Mouse (Mus musculus) heart, embryonic 15.5 days (tissue): Measurements from ENCODE around the gene Immp2l. TPM values are rescaled to one million over a fixed set of nuclear protein-coding genes. Genes with fewer than 3 reads are reported as not detected.

Experiments used
- ATAC-seq: fragments of 200-750 bp; cut with Nextera tagmentation; replicated peaks from 2 replicates; pipeline ENCODE4 v1.8.0; 2017; ENCODE audit warnings: low read depth, moderate TSS enrichment; ENCODE audit not compliant: insufficient number of reproducible peaks, insufficient read depth, low FRiP score
- H3K27ac ChIP-seq: fragments of 300-500 bp; sonication (generic); 2 replicates; pipeline ENCODE4 v1.5.1; 2015; ENCODE audit warnings: mild to moderate bottlenecking, inconsistent platforms
- H3K27me3 ChIP-seq: fragments of 300-500 bp; sonication (generic); 2 replicates; pipeline ENCODE4 v1.6.1; 2015; ENCODE audit warnings: inconsistent platforms
- H3K36me3 ChIP-seq: fragments of 300-500 bp; sonication (generic); 2 replicates; pipeline ENCODE4 v1.6.1; 2015; ENCODE audit warnings: mild to moderate bottlenecking, inconsistent platforms
- H3K4me1 ChIP-seq: fragments of 300-500 bp; sonication (generic); replicated peaks from 2 replicates; pipeline ENCODE4 v1.6.1; 2015; ENCODE audit warnings: inconsistent platforms
- H3K4me2 ChIP-seq: fragments of 300-500 bp; sonication (generic); 2 replicates; pipeline ENCODE4 v1.6.1; 2015; ENCODE audit warnings: inconsistent platforms, mild to moderate bottlenecking, moderate library complexity
- H3K4me3 ChIP-seq: fragments of 300-500 bp; sonication (generic); 2 replicates; pipeline ENCODE4 v1.5.1; 2015; ENCODE audit warnings: mild to moderate bottlenecking, inconsistent platforms
- H3K9ac ChIP-seq: fragments of 300-500 bp; sonication (generic); 2 replicates; pipeline ENCODE4 v1.6.1; 2015; ENCODE audit warnings: mild to moderate bottlenecking, inconsistent platforms
- H3K9me3 ChIP-seq: fragments of 300-500 bp; sonication (generic); replicated peaks from 2 replicates; pipeline ENCODE4 v1.6.1; 2016; ENCODE audit warnings: inconsistent platforms
- WGBS: fragments of 180-500 bp; shearing (Covaris S2); methylation state at CpG from one replicate; pipeline ENCODE4 v1.1.7; 2015; ENCODE audit warnings: mixed read lengths; 5-methylcytosine and 5-hydroxymethylcytosine counted together
- polyA plus RNA-seq: library from polyadenylated mRNA; unstranded; fragments of >200 nt; fragmentation: Nextera tagmentation; extraction: Ambion mirVana; gene quantifications from 2 replicates; pipeline ENCODE4 v1.2.1, GENCODE M21; 2015

Immp2l gene
- polyA plus RNA-seq, 1 experiment from 2014 or later: 8.3 TPM

GRCm38 (mm10) chr12:41052897-41053296 is 29.0 kb downstream of the Immp2l start:
- Histone ChIP-seq H3K27me3 (no peaks in the 10 kb centered on the region), H3K9ac (no peak overlapping the region), H3K4me3 (no peak overlapping the region), H3K4me1 (no peaks in the 10 kb centered on the region), H3K36me3 (no peaks in the 10 kb centered on the region), H3K9me3 (no peaks in the 10 kb centered on the region), H3K27ac (no peak overlapping the region), H3K4me2 (no peak overlapping the region)
- no peak for ATAC-seq
- 78% methylated on average over 3 of the region's 3 CpGs for WGBS

DNA sequence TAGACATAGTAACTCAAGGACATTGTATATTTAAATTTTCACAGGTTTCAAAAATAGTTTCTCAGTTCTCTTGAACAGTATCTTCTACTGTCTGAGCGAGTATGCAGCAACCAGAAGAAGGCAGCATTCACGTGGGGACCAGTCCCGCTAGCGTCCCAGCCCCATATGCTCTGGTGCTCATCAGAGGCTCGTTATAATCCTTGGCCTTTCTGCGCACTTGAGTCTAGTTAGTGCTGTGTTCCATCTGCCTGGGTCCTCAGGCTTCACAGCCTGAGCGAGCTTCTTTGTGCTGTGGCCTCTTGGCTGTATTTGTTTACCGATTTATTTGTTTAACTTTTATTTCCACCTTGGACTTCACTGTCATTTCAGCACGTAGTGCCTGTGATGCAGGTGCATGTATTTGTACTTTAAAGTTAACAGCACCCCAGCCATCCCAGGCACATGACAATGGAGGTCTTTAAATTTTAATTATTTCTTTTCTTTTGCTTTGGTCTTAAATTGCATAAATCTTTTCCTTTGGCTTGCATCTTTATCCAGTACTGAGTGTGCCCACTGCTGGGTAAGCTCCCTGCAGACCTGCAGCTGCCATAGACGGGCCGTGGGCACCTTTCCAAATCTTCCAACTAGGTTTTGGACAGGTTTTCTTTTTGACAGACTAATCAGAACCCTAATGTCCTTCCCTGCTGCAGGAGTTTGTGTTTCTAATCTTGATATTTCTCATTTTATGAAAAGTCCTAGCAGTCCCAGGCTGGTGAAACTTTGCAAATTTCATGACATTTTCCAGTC is 30.3 kb downstream of the Immp2l start:
- Histone ChIP-seq H3K27me3 (no peaks in the 10 kb centered on the region), H3K36me3 (no peaks in the 10 kb centered on the region), H3K4me2 (no peak overlapping the region), H3K4me1 (no peaks in the 10 kb centered on the region), H3K27ac (no peak overlapping the region), H3K9ac (no peak overlapping the region), H3K9me3 (no peaks in the 10 kb centered on the region), H3K4me3 (no peak overlapping the region)
- ATAC-seq: no peak
- 79% methylated on average over 11 of the region's 11 CpGs for WGBS

- no peak for ATAC-seq
- no peaks in the 10 kb centered on the region for H3K9me3 ChIP-seq
- no peak overlapping the region for H3K4me3 ChIP-seq
- no peak overlapping the region for H3K27ac ChIP-seq
- H3K36me3 ChIP-seq: no peaks in the 10 kb centered on the region
- H3K27me3 ChIP-seq: no peaks in the 10 kb centered on the region
- no peaks in the 10 kb centered on the region for H3K4me1 ChIP-seq
- no peak overlapping the region for H3K9ac ChIP-seq
- H3K4me2 ChIP-seq: no peak overlapping the region
Observed at GRCm38 (mm10) chr12:41055941-41056340, 32.1 kb downstream of the Immp2l start.

DNA sequence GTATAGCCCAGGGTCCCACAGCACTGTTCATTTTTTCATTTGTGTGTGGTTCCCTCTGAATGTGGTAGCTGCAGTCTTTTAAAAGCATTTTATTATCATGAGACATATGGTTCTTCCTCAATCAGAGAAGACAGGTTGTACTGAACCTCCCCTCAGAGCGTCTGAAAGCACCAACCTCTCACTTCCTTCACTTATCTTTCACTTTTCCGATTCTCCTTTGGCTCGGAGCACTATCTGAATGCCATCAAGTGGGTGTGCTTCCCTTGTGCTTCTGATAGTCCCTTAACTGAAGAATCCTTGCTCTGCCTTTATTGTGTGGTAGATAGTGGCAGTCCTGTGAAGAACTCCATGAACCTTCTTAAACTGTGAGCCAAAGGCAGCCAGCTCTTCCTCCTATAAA is 39.4 kb downstream of the Immp2l start:
- Histone ChIP-seq H3K4me3 (no peak overlapping the region), H3K9ac (no peak overlapping the region), H3K27me3 (no peaks in the 10 kb centered on the region), H3K36me3 (no peaks in the 10 kb centered on the region), H3K27ac (no peak overlapping the region), H3K9me3 (no peaks in the 10 kb centered on the region), H3K4me2 (no peak overlapping the region), H3K4me1 (no peaks in the 10 kb centered on the region)
- no peak for ATAC-seq
- 52% methylated on average over 3 of the region's 3 CpGs for WGBS

DNA sequence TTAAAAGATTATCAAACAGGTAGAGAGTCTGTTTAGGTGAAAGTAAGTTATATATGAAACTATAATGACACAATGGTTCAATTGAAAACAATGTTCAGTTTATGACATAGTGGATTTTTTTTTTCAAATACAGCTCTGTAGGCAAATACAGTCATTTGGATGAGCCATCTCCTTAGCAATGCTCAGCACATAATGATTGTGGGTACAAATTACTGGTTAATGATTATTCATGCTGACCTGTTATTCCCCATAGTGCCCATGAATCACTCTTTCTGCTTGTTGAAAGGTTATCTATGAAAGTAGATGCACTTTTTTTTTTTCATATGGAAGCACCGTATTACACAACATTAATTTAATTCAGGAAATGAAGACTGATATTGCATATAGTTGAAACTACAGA is 58.0 kb downstream of the Immp2l start:
- Histone ChIP-seq H3K4me3 (no peak overlapping the region), H3K36me3 (no peaks in the 10 kb centered on the region), H3K27ac (no peak overlapping the region), H3K4me2 (no peak overlapping the region), H3K9me3 (no peaks in the 10 kb centered on the region), H3K9ac (no peak overlapping the region), H3K27me3 (no peaks in the 10 kb centered on the region), H3K4me1 (peaks cover 6% of the 10 kb centered on the region; the same call in 1 of the 2 replicates)
- WGBS: 93% methylated on average over 1 of the region's 1 CpGs
- no peak for ATAC-seq

DNA sequence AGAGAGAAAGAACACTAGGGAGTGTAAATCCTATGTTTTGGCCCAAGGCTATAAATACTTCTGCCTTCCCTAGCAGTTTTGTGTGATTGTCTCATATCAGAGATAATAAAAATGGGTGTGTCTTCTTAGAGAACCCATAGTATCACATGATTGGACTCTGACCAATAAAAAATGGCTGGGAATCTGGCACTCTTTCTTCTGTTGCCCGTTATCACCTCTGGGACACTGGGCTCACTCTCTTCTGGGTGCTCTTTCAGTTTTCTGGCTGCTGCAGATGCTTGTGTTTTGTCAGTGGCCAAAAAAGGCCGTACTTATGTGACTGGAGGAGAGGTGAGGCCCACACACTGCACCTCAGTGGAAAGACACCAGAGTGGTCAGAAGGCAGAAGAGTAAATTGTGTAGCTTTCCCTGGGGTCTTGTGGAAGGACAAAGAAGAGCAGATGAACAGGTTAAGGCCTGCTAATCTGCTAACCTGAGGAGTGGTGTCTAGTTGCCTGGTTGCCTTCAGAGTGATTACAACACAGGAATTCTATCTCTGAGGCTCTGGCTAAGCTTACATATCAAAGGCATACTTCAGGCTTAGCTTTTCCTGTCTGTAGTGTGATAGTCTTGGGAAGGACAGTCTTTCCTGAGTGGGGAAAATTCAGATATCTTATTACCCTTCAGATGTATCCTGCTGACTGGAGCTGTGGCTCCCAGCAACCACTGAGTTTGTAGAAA is 60.6 kb downstream of the Immp2l start:
- Histone ChIP-seq H3K27ac (0 out of 2 replicates have a peak overlapping the region, but pooled peaks have one; percentile 0), H3K27me3 (no peaks in the 10 kb centered on the region), H3K4me3 (no peak overlapping the region), H3K4me1 (peaks cover 6% of the 10 kb centered on the region; the same call in 1 of the 2 replicates), H3K36me3 (no peaks in the 10 kb centered on the region), H3K9me3 (no peaks in the 10 kb centered on the region), H3K9ac (no peak overlapping the region), H3K4me2 (no peak overlapping the region)
- ATAC-seq: no peak
- WGBS: 36% methylated on average over 2 of the region's 2 CpGs

GRCm38 (mm10) chr12:41089931-41090366 is 66.1 kb downstream of the Immp2l start:
- Histone ChIP-seq H3K27ac (no peak overlapping the region), H3K27me3 (no peaks in the 10 kb centered on the region), H3K4me3 (no peak overlapping the region), H3K4me2 (no peak overlapping the region), H3K36me3 (no peaks in the 10 kb centered on the region), H3K9me3 (no peaks in the 10 kb centered on the region), H3K4me1 (no peaks in the 10 kb centered on the region; the same call in 1 of the 2 replicates), H3K9ac (no peak overlapping the region)
- ATAC-seq: no peak
- 89% methylated on average over 5 of the region's 5 CpGs for WGBS

DNA sequence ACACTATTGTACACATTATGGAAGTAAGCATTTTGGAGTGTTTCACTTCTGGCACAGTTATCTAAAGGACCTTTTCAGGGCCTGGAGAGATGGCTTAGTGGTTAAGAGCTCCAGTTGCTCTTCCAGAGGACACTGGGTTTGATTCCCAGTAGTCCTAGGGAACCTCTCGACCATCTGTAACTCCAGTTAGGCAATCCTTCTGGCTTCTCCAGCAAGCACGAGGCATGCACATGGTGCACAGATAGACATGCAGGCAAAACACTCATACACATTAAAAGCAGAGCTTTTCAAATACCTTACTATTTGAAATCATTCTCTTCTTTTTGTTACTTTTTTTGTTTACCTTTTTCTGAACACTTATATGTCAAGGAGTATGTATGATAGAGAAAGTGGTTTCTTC is 66.9 kb downstream of the Immp2l start:
- H3K4me3 ChIP-seq: no peak overlapping the region
- H3K36me3 ChIP-seq: no peaks in the 10 kb centered on the region
- H3K27ac ChIP-seq: no peak overlapping the region
- no peaks in the 10 kb centered on the region for H3K9me3 ChIP-seq
- H3K27me3 ChIP-seq: no peaks in the 10 kb centered on the region
- no peaks in the 10 kb centered on the region for H3K4me1 ChIP-seq
- ATAC-seq: no peak
- 67% methylated on average over 2 of the region's 2 CpGs for WGBS
- no peak overlapping the region for H3K9ac ChIP-seq
- no peak overlapping the region for H3K4me2 ChIP-seq

DNA sequence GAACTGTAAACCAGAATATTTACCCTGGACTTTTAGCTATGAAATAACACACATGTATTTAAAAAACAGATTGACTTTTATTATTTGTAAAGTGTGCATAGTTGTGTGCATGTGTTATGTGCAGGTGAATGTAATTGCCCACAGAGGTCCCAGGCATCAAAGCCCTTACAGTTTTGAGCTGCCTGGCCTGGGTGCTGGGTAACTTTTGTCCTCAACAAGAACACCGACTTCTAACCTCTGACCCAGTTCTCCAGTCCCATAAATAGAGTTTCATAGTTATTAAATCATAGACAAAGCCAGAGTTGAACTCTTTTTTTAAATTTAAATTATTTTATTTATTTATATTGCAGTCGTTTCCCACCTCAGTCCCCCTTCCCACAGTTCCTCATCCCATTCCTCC is 67.4 kb downstream of the Immp2l start:
- Histone ChIP-seq H3K9ac (no peak overlapping the region), H3K9me3 (no peaks in the 10 kb centered on the region), H3K27me3 (no peaks in the 10 kb centered on the region), H3K4me2 (no peak overlapping the region), H3K4me1 (no peaks in the 10 kb centered on the region), H3K4me3 (no peak overlapping the region), H3K36me3 (no peaks in the 10 kb centered on the region), H3K27ac (no peak overlapping the region)
- no peak for ATAC-seq
- 83% methylated on average over 2 of the region's 2 CpGs for WGBS

- Histone ChIP-seq H3K4me1 (no peaks in the 10 kb centered on the region), H3K27ac (no peak overlapping the region), H3K4me2 (no peak overlapping the region), H3K9me3 (no peaks in the 10 kb centered on the region), H3K4me3 (no peak overlapping the region), H3K27me3 (no peaks in the 10 kb centered on the region), H3K9ac (no peak overlapping the region), H3K36me3 (no peaks in the 10 kb centered on the region)
- 42% methylated on average over 4 of the region's 4 CpGs for WGBS
- no peak for ATAC-seq
Observed at GRCm38 (mm10) chr12:41096045-41096444, 72.2 kb downstream of the Immp2l start.

DNA sequence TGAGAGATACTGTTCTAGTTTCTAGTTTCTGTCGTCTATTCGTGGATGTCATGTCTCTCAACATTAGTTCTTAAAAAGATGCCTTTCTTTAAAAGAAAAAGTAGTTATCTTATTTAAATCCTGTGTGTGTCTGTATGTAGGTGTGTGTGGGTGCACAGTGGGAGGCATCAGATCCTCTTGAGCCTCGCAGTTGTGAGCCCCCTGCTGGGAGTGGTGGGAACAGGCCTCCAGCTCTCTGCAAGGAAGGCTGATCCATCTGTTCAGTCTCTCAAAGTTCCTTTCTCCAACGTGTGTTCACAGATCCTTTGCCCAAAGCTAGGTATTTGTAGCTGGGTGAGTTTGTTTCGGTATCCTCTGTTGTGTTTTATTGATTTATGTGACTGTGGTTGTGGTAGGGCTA is 73.5 kb downstream of the Immp2l start:
- Histone ChIP-seq H3K4me3 (no peak overlapping the region), H3K27ac (no peak overlapping the region), H3K9me3 (no peaks in the 10 kb centered on the region), H3K9ac (no peak overlapping the region), H3K27me3 (no peaks in the 10 kb centered on the region), H3K4me2 (no peak overlapping the region), H3K36me3 (no peaks in the 10 kb centered on the region), H3K4me1 (no peaks in the 10 kb centered on the region)
- no peak for ATAC-seq
- 38% methylated on average over 5 of the region's 5 CpGs for WGBS

GRCm38 (mm10) chr12:41109011-41109410 is 85.1 kb downstream of the Immp2l start:
- Histone ChIP-seq H3K4me3 (no peak overlapping the region), H3K4me2 (no peak overlapping the region), H3K36me3 (no peaks in the 10 kb centered on the region), H3K4me1 (no peaks in the 10 kb centered on the region), H3K9me3 (no peaks in the 10 kb centered on the region), H3K9ac (no peak overlapping the region), H3K27ac (no peak overlapping the region), H3K27me3 (no peaks in the 10 kb centered on the region)
- WGBS: 61% methylated on average over 2 of the region's 2 CpGs
- ATAC-seq: no peak
